Mouse (Mus musculus) adrenal gland, adult (tissue): ENCODE measurements at regions not wholly inside any gene's neighbourhood (a gene's known extent, or its start where the extent isn't known, plus 50 kb on each side); places are given as distances from the start of the nearest gene placed in this dataset.

Experiments used
- DNase-seq, 2 experiments: peaks; one replicate each; pipeline ENCODE4 v3.0.0; 2022 to 2023; ENCODE audit warnings: low spot score in 1 of 2; ENCODE audit not compliant: inconsistent age in 2 of 2

GRCm38 (mm10) chr8:87037620-87038380 lies 152.7 kb upstream of the N4bp1 start:
- DNase-seq: peak in 1 of 2 experiments; percentile 25

DNA sequence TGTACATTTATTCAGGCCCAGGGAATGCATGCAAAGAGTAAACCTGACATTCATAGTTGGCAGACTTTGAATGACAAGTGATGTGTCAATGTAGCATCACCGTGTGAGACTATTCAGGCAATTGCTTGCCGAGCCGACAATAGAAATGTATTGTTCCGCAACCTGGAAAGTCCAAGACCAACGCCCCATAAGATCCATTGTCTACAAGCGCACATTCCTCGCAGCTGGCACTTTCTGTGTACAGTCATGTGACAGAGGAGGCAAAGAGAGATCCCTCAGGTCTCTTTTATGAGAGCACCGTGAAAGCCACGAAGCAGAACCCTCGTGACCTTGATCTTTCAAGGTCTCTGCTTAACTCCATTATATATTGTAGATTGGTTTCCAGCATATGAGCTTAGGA lies 150.9 kb upstream of the N4bp1 start:
- DNase-seq: no peak

GRCm38 (mm10) chr8:87028171-87028570 lies 143.1 kb upstream of the N4bp1 start:
- no peak for DNase-seq

GRCm38 (mm10) chr8:87025946-87026345 lies 140.9 kb upstream of the N4bp1 start:
- no peak for DNase-seq

DNA sequence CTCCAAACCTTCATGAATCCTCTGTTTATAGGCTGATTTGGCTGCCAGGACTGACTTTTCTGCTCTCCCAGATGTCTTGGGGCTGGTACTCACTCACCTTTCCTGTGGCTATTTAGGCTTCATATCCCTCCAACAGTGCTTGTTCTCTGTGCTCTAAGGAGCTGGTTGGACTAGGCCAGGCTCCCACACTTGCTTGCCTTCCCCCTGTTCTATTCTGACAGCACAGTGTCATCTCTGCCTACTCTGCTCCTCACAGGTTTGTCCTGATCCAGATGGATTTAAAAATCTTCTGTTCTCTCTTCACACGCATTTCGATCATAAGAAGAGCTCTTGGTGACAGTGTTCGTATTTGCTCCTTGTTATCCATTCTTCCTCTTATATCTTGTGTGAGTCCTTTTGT lies 134.7 kb upstream of the N4bp1 start:
- no peak for DNase-seq

- DNase-seq: no peak
Observed at GRCm38 (mm10) chr8:86975546-86975945, 90.5 kb upstream of the N4bp1 start.

GRCm38 (mm10) chr8:86971736-86972135 lies 86.7 kb upstream of the N4bp1 start:
- no peak for DNase-seq

- DNase-seq: no peak
Observed at GRCm38 (mm10) chr8:86969051-86969450, 84.0 kb upstream of the N4bp1 start.

- DNase-seq: peak; percentile 5 to 59
Observed at GRCm38 (mm10) chr8:86967891-86968311, 82.8 kb upstream of the N4bp1 start.

- DNase-seq: no peak
Observed at GRCm38 (mm10) chr8:86961218-86962195, 76.4 kb upstream of the N4bp1 start.
